Mouse (Mus musculus): ENCODE measurements around the gene Srm. TPM values are rescaled to one million over a fixed set of nuclear protein-coding genes. Genes with fewer than 3 reads are reported as not detected.

Gene Srm
- polyA plus RNA-seq (2015; fragmentation: Nextera tagmentation; extraction: Ambion mirVana), result 178 and 180 TPM in 2 replicates

DNA sequence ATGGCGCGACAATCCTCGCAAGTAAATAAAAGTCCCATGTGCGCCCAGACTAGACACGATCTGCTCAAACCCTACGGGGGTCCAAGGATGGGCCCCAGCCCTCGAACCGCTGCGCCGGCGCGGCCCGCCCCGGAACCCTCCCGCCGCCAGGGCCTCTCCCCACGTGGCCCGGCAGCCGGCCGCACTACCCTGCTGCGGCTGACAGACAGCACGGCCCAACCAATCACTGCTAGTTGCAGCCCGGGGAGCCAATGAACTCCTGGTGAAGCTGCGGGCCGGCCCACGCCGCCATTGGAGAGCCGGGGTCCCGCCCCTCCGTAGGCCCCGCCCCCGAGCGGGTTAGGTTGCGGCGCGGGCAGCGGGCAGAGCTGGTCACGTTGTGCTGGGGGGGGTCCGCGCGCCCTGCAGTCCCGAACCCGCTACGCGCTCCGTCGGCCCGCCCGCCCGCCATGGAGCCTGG, at the start of gene Srm:
Gene Srm (plus strand): TSS at position 333 of the 460 bp plus-strand sequence.
- H3K4me3 ChIP-seq, result peak within 1 kb of the TSS; percentile 92
- H3K9me3 ChIP-seq, result no peaks in the 10 kb centered on the region
- H3K27me3 ChIP-seq, result no peaks in the 10 kb centered on the region
- H3K4me2 ChIP-seq (replicated peaks), result peak within 1 kb of the TSS; percentile 76
- H3K4me1 ChIP-seq, result peaks cover 37% of the 10 kb centered on the region
- WGBS, result under 1% methylated on average over 39 of the region's 50 CpGs
- peaks cover 27% of the 10 kb centered on the region for H3K36me3 ChIP-seq
- peak within 1 kb of the TSS; percentile 78 for H3K9ac ChIP-seq (replicated peaks)
- peak; percentile 99 for ATAC-seq (replicated peaks)
- H3K27ac ChIP-seq (replicated peaks), result peak within 1 kb of the TSS; percentile 90

DNA sequence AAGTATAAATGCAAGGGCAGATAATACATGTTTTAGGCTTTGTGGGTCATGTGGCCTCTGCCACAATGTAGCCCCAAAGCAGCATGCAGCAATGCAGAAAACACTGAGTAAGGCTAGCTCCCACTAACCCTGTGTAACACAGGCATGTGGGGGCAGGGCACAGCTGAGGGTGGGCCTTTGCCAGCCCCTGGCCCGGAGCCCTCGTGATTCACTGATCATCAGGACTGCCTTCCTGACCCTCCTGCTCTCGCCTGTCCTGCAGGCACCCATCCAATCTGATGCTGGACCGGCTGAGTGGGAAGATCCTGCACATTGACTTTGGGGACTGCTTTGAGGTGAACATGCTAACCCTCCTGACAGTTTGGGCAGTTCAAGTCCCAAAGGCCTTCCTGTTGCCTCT, 42.2 kb upstream of the Srm start:
- 92% methylated on average over 4 of the region's 4 CpGs for WGBS
- no peak for ATAC-seq (replicated peaks)
- H3K27ac ChIP-seq (replicated peaks), result no peak overlapping the region

GRCm38 (mm10) chr4:148557766-148558165, 33.5 kb upstream of the Srm start:
- Histone ChIP-seq H3K9ac (replicated peaks) (peak overlapping the region; percentile 92), H3K9me3 (no peaks in the 10 kb centered on the region), H3K4me3 (peak overlapping the region; percentile 66), H3K36me3 (peaks cover 70% of the 10 kb centered on the region), H3K4me1 (peaks cover 14% of the 10 kb centered on the region), H3K4me2 (replicated peaks) (peak overlapping the region; percentile 55), H3K27me3 (no peaks in the 10 kb centered on the region), H3K27ac (replicated peaks) (peak overlapping the region; percentile 94)
- peak; percentile 65; the same call in 1 of the 2 replicates for ATAC-seq (replicated peaks)
- WGBS, result 30% methylated on average over 6 of the region's 6 CpGs

More for the DNA sequence above, 42.2 kb upstream of the Srm start:
- Histone ChIP-seq H3K4me2 (replicated peaks) (no peak overlapping the region), H3K27me3 (no peaks in the 10 kb centered on the region), H3K4me3 (no peak overlapping the region), H3K9ac (replicated peaks) (no peak overlapping the region), H3K36me3 (peaks cover 90% of the 10 kb centered on the region), H3K9me3 (no peaks in the 10 kb centered on the region), H3K4me1 (no peaks in the 10 kb centered on the region)

GRCm38 (mm10) chr4:148558297-148559000, 32.9 kb upstream of the Srm start, which contains the start of gene Exosc10:
Gene Exosc10 (plus strand): TSS chr4:148558429.
- Histone ChIP-seq H3K9ac (replicated peaks) (peak within 1 kb of the TSS; percentile 92), H3K9me3 (no peaks in the 10 kb centered on the region), H3K4me3 (peak within 1 kb of the TSS; percentile 66), H3K27me3 (no peaks in the 10 kb centered on the region), H3K27ac (replicated peaks) (peak within 1 kb of the TSS; percentile 94), H3K36me3 (peaks cover 70% of the 10 kb centered on the region), H3K4me1 (peaks cover 14% of the 10 kb centered on the region), H3K4me2 (replicated peaks) (peak within 1 kb of the TSS; percentile 55)
- ATAC-seq (replicated peaks), result peak; percentile 95
- under 1% methylated on average over 61 of the region's 63 CpGs for WGBS

GRCm38 (mm10) chr4:148562676-148563075, 28.6 kb upstream of the Srm start:
- no peak overlapping the region for H3K4me2 ChIP-seq (replicated peaks)
- ATAC-seq (replicated peaks), result no peak
- H3K36me3 ChIP-seq, result peaks cover 77% of the 10 kb centered on the region
- H3K4me1 ChIP-seq, result peaks cover 12% of the 10 kb centered on the region
- no peaks in the 10 kb centered on the region for H3K27me3 ChIP-seq
- no peak overlapping the region for H3K27ac ChIP-seq (replicated peaks)
- H3K9ac ChIP-seq (replicated peaks), result no peak overlapping the region
- WGBS, result 91% methylated on average over 17 of the region's 17 CpGs
- no peak overlapping the region for H3K4me3 ChIP-seq
- H3K9me3 ChIP-seq, result no peaks in the 10 kb centered on the region

- no peak overlapping the region for H3K4me2 ChIP-seq (replicated peaks)
- no peak for ATAC-seq (replicated peaks)
- peaks cover 8% of the 10 kb centered on the region for H3K4me1 ChIP-seq
- H3K9me3 ChIP-seq, result no peaks in the 10 kb centered on the region
- peaks cover 86% of the 10 kb centered on the region for H3K36me3 ChIP-seq
- WGBS, result 93% methylated on average over 12 of the region's 12 CpGs
- H3K9ac ChIP-seq (replicated peaks), result no peak overlapping the region
- H3K4me3 ChIP-seq, result no peak overlapping the region
- no peaks in the 10 kb centered on the region for H3K27me3 ChIP-seq
- H3K27ac ChIP-seq (replicated peaks), result no peak overlapping the region
These were observed 27.7 kb upstream of the Srm start for GRCm38 (mm10) chr4:148563595-148563994.

DNA sequence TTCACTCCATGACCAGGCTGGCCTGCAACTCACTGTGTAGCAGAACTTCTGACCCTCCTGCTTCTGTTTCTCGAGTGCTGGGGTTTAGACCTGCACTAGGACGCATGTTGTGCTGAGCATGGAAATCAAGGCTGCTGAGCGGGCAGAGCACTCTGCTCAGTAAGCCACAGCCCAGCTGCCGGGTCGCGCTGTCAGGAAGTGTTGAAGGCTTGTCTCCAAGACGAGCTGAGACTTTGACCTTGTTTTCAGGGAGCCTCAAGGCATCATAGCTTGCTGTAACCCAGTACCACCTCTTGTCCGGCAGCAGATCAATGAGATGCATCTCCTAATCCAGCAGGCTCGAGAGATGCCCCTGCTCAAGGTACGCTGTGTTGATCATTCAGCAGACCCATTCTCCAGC, 21.2 kb upstream of the Srm start:
- WGBS, result 90% methylated on average over 10 of the region's 10 CpGs
- Histone ChIP-seq H3K4me2 (replicated peaks) (no peak overlapping the region), H3K9ac (replicated peaks) (no peak overlapping the region), H3K4me3 (no peak overlapping the region), H3K27me3 (no peaks in the 10 kb centered on the region), H3K36me3 (peaks cover 97% of the 10 kb centered on the region), H3K9me3 (no peaks in the 10 kb centered on the region), H3K27ac (replicated peaks) (no peak overlapping the region), H3K4me1 (no peaks in the 10 kb centered on the region)
- no peak for ATAC-seq (replicated peaks)

DNA sequence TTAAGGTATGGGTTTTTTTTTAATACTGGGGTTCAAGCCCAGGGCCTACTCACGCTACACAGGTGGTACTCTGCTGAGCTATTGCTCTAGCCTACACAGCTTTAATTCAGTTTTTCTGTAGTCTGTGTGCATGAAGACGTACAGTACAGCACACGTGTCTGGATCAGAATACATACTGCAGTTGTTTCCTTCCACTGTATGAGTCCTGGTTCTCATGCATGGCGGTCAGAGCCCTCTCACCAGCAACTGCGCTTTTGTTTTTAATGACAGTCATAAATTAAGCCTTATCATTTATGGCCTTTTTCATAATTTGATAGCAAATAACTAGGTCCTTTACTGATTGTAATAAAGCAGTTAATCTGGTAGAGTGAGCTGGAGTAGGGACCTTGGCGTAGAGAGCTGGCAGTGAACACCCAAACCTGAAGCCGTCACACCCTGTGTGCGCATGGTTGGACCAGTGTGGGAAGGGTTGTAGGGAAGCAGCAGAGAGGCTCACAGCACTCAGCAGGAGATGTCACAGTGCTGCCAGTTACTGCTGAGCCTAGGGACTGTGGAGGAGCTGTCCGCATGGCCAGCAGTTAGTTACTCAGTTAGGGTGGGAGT, 20.5 kb upstream of the Srm start:
- no peak for ATAC-seq (replicated peaks)
- H3K27me3 ChIP-seq, result no peaks in the 10 kb centered on the region
- H3K4me1 ChIP-seq, result no peaks in the 10 kb centered on the region
- no peaks in the 10 kb centered on the region for H3K9me3 ChIP-seq
- peaks cover 97% of the 10 kb centered on the region for H3K36me3 ChIP-seq
- no peak overlapping the region for H3K4me2 ChIP-seq (replicated peaks)
- no peak overlapping the region for H3K9ac ChIP-seq (replicated peaks)
- WGBS, result 95% methylated on average over 9 of the region's 9 CpGs
- no peak overlapping the region for H3K4me3 ChIP-seq
- no peak overlapping the region for H3K27ac ChIP-seq (replicated peaks)

GRCm38 (mm10) chr4:148573222-148573621, 18.1 kb upstream of the Srm start:
- Histone ChIP-seq H3K27me3 (no peaks in the 10 kb centered on the region), H3K9ac (replicated peaks) (no peak overlapping the region), H3K36me3 (peaks cover 91% of the 10 kb centered on the region), H3K4me1 (no peaks in the 10 kb centered on the region), H3K4me2 (replicated peaks) (no peak overlapping the region), H3K27ac (replicated peaks) (no peak overlapping the region), H3K4me3 (no peak overlapping the region), H3K9me3 (no peaks in the 10 kb centered on the region)
- ATAC-seq (replicated peaks), result no peak
- WGBS, result 94% methylated on average over 7 of the region's 7 CpGs

GRCm38 (mm10) chr4:148580765-148581164, 10.5 kb upstream of the Srm start:
- Histone ChIP-seq H3K9ac (replicated peaks) (no peak overlapping the region), H3K9me3 (no peaks in the 10 kb centered on the region), H3K4me2 (replicated peaks) (no peak overlapping the region), H3K27me3 (no peaks in the 10 kb centered on the region), H3K4me3 (no peak overlapping the region), H3K27ac (replicated peaks) (no peak overlapping the region), H3K36me3 (peaks cover 60% of the 10 kb centered on the region), H3K4me1 (no peaks in the 10 kb centered on the region)
- no peak for ATAC-seq (replicated peaks)
- 88% methylated on average over 9 of the region's 9 CpGs for WGBS

DNA sequence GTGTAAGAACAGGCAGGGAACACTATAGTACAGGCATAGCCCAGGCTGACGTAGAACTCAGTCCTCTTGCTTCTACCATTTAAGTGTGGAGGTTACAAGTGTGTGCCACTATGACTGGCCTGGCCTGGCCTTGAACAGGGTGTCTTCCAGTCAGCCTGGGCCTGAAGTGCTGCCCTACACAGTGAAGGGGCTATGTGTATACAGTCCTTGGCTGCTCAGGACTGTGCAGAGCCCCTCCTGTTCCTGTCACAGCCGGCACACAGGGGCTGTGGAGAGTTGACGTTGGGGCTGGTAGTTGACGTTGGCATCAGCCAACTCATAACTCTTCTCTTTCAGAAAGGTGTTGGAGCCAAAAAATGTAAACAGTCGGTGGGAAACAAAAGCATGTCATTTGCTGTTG, 9.9 kb upstream of the Srm start:
- 0 out of 2 replicates have a peak, but pooled peaks have one; percentile 51 for ATAC-seq (replicated peaks)
- H3K4me2 ChIP-seq (replicated peaks), result no peak overlapping the region
- H3K27ac ChIP-seq (replicated peaks), result no peak overlapping the region
- no peaks in the 10 kb centered on the region for H3K9me3 ChIP-seq
- peaks cover 54% of the 10 kb centered on the region for H3K36me3 ChIP-seq
- no peak overlapping the region for H3K9ac ChIP-seq (replicated peaks)
- H3K4me1 ChIP-seq, result no peaks in the 10 kb centered on the region
- no peaks in the 10 kb centered on the region for H3K27me3 ChIP-seq
- 86% methylated on average over 5 of the region's 5 CpGs for WGBS
- no peak overlapping the region for H3K4me3 ChIP-seq

- Histone ChIP-seq H3K27ac (replicated peaks) (no peak overlapping the region), H3K4me1 (no peaks in the 10 kb centered on the region), H3K27me3 (no peaks in the 10 kb centered on the region), H3K4me3 (no peak overlapping the region), H3K36me3 (peaks cover 41% of the 10 kb centered on the region), H3K9me3 (no peaks in the 10 kb centered on the region), H3K9ac (replicated peaks) (no peak overlapping the region), H3K4me2 (replicated peaks) (no peak overlapping the region)
- no peak for ATAC-seq (replicated peaks)
- 93% methylated on average over 4 of the region's 4 CpGs for WGBS
These were observed 8.0 kb upstream of the Srm start for GRCm38 (mm10) chr4:148583257-148583656.

Data from forebrain, embryonic 15.5 days (tissue).